Mouse (Mus musculus) cerebral cortex, adult 2 months (tissue): ENCODE data around the gene Mark2.

ENCODE experiments used
- WGBS: fragments of 180-500 bp; shearing (Covaris S2); methylation state at CpG from one replicate; pipeline ENCODE4 v1.1.7; 2018; 5-methylcytosine and 5-hydroxymethylcytosine counted together

The Mark2 gene

DNA sequence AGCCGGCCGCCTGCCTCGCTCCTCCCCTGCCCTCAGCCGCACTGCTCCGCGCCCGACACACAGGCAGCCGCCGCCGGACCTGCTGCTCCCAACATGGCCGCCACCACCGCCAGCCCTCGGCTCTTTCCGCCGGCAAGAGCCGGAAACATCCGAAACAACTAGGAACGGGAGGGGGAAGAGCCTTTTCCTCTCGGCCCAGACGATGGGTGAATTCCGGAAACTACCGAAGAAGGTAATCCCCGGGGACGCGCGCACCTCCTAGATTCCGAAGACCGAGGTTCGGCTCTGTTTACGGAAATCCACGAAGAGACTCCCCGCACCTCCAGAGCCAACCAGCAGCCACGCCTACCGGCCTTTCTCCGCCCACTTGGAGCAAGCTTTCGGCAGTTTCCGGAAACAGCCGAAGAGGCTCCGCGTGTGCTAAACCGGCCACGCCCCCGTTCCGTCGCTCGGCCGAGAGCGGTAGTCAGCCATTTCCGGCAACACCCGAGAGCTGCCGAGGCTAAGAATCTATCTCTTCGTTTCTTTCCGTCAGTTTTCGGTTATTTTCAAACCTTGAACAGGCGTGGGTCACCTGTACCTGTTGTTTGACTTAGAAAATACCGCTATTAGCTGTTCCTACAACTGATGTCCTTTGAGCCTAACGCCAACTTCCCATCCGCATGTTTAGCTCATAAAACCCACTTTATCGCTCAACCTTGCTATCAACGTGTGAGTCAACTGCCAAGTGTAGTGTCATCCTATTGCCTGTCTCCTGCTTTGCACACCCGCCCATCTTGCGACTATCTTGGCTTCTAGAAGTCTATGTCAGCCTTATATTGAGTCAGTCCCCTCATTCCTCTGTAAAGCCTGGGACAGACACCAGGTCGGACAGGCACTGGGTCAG is at the start of gene Mark2:
Gene Mark2, minus strand, starts transcription at position 349 of the 886 bp plus-strand sequence.
- WGBS, result 2% methylated on average over 62 of the region's 63 CpGs

DNA sequence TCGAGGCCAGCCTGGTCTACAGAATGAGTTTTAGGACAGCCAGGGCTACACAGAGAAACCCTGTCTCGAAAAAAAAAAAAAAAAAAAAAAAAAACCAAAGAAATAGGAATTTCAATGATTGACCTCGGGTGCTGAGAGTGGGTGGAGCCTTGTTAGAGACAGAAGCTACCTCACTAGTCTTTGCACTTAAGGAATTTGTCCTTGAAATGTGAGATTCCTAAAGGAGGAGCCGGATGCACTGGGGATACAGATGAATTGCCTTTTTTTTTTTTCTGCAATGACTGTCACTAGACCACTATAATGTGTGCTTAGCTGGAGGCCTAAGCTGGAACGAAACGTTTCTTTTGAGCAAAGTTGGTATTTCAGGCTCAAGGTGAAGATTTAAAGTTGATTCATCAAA is 46.8 kb upstream of the Mark2 start:
- WGBS, result 85% methylated on average over 6 of the region's 6 CpGs

DNA sequence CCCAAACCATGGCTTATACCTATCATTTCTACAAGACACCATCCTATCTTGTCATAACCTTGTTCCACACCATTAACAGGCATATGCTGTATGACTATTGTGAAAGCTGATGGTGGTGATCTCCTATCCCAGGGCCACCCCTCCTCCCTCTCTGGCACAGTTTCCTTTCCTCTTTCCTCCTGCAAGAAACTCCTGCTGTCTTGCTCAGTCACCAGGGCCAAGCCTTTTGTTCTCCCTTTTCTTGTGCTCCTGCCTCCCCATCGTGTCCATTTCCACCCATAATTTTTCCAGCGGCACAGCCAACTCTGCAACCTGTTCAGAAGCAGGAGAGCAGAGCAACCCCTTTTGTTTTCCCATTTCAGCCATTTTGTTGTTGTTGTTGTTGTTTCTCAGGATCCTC is 44.4 kb upstream of the Mark2 start:
- 21% methylated on average over 2 of the region's 2 CpGs for WGBS

GRCm38 (mm10) chr19:7382903-7383865 is 41.5 kb upstream of the Mark2 start, which contains the start of gene Spindoc:
Gene Spindoc (minus strand): TSS chr19:7382994.
- WGBS, result 1% methylated on average over 51 of the region's 52 CpGs

DNA sequence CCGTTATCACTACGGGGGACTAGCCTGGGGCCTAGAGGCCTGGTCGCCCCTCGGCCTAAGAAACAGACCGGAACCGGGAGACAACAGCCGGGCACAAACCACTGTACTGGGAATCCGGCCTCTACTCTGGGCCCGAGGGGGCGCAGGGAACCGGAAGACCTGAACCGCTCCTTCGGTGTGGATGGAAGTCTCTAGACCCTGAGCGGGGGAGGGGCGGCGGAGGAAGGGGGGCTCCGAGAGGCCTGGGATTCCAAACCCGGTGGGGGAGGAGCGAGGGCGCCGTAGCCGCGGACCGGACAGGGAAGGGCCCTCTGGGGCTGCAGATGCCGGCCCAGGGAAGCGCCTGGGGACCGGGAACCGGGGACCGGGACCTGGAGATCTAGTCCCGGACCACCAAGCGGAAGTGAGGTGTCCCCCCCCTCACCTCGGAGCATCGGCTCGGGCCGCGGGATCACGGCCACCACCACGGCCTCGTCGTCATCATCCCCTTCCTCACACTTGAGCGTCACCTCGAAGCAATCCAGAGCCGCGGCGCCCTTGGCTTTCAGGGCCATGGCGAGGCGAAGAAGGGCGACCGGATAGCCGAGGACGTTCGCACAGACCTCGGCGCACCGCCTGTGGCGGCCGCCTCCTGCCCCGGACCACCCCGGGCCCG is 40.7 kb upstream of the Mark2 start:
- under 1% methylated on average over 59 of the region's 60 CpGs for WGBS

GRCm38 (mm10) chr19:7381906-7382247 is 40.2 kb upstream of the Mark2 start:
- WGBS, result 4% methylated on average over 8 of the region's 8 CpGs

DNA sequence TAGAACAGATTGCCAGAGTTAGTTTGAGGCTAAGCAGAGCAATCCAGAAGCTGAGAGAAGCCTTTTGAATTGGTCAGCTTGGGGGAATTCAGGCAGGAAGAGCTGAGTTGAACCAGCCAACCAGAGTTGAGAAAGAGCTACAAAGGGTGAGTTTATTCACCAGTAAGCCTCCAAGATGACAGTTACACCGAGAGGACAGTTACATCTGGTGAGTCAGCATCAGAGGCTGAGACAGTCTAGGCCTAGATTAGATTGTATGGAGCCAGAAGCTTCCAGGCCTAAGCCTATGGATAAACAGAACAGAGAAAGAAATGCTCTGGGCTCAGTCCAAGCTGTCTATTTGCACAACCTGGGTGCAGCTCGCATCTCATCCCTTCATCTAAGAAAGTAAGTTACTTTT is 36.0 kb upstream of the Mark2 start:
- 71% methylated on average over 2 of the region's 2 CpGs for WGBS

GRCm38 (mm10) chr19:7374491-7374890 is 32.8 kb upstream of the Mark2 start:
- WGBS, result 81% methylated on average over 8 of the region's 8 CpGs

DNA sequence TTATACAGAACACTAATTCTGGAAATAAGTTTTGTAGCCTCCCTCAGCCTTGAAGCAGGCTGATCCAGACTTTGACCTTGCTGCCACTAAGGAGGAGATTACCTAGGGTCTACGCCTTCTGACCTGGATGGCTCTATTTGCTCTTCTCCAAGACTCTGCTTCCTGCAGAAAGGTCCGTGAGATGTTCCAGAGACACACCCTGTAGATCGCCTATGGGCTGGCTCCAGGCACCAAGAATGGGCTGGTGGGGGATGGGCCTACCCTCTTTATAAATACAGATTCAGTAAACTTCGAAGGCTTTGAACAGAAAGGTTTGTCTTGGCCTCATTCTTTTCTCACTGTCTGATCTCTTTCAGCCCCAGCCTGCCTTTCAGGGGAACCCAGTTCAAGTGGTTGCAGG is 27.8 kb upstream of the Mark2 start:
- 76% methylated on average over 4 of the region's 4 CpGs for WGBS

GRCm38 (mm10) chr19:7353636-7354035 is 12.0 kb upstream of the Mark2 start:
- WGBS, result 62% methylated on average over 6 of the region's 6 CpGs

- WGBS, result 66% methylated on average over 11 of the region's 11 CpGs
These were observed 11.3 kb upstream of the Mark2 start for GRCm38 (mm10) chr19:7352809-7353495.

DNA sequence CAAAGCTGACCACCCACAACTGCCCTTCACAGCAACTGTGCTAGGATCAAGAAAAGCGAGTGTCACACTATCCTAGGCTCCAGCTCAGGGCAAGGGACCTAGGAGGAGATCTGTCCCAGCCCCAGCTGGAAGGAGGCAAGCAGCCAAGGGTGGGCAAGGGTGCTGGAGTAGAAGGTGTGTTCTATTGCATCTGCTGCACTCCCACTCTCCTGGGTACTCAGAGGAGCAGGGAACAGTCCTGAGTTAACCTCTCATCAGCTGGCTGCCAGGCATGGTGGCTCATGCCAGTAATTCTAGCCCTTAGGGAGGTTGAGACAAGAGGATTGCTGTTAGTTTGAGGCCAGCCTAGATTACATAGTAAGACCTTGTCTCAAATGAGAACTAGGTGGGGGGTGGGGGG is 8.3 kb upstream of the Mark2 start:
- 73% methylated on average over 1 of the region's 1 CpGs for WGBS

GRCm38 (mm10) chr19:7345235-7345755 is 3.6 kb upstream of the Mark2 start:
- 19% methylated on average over 4 of the region's 4 CpGs for WGBS

- WGBS, result 81% methylated on average over 2 of the region's 2 CpGs
These were observed 986 bp upstream of the Mark2 start for GRCm38 (mm10) chr19:7342646-7343045.

- WGBS, result 2% methylated on average over 43 of the region's 46 CpGs
These were observed 732 bp downstream of the Mark2 start for GRCm38 (mm10) chr19:7340780-7341475.

DNA sequence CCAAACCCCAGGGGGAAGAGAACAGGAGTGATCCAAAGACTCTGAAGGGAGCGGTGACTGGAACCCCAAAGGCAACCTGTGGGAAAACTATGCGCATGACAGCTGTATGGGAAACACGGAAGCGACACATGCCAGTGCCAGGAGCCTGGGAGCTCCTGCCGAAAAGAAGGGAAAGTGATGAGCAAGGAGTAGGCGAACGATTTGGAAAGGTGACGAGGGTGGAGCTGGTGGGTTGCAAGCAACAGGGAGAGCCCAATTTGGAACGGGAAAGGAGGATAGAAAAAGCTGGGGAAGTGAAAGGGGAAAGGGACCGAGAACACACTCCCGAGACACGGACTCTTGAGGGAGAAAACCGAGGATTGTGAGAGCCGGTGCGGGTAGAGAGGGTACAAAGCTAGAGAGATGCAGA is 1.3 kb downstream of the Mark2 start:
- WGBS, result under 1% methylated on average over 15 of the region's 15 CpGs

GRCm38 (mm10) chr19:7339867-7340266 is 1.8 kb downstream of the Mark2 start:
- 18% methylated on average over 4 of the region's 4 CpGs for WGBS

DNA sequence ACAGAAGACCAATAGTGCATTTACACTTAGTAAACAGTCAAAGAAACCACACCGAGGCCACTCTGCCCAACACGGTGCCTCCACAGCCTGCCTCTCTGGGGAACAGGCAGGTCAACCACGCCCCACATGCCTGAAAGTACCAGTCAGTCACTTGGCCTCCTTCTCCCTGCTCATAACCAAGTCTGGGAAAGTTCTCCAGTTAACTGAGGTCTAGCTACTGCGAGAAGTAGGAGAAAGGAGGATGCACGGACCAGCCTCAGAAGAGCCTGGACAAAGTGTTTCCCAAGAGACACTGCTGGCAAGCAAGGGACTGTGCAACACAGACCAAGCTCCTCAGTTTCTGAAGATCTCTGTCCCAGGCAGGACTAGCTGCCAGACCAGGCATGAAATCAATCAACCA is 2.6 kb downstream of the Mark2 start:
- WGBS, result 22% methylated on average over 5 of the region's 5 CpGs

GRCm38 (mm10) chr19:7337781-7338342 is 3.8 kb downstream of the Mark2 start:
- 57% methylated on average over 2 of the region's 2 CpGs for WGBS

GRCm38 (mm10) chr19:7335656-7336055 is 6.0 kb downstream of the Mark2 start:
- WGBS, result 38% methylated on average over 4 of the region's 4 CpGs
